ENCODE assay signal across 12 mouse cellular contexts in the genomic region with DNA sequence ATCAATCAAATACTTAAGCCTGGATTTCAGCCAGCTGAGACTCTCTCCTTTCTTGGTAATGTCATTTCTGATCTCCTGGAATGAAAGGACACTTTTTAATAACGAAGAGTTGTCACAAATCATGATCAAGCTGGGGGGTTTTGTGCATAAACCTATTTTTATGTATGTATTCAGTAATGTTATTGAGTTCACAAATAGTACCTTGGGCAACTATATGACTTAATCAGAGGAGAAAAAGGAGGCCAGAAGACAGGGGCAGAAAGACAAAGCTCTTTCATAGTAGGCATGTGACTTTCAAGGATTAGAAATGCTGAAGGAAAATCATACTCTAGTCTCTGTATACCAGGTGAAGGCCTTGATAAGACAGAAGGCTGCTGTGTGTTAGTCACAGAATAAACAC.
"Had no signal": no experiment of that assay in that cellular context is flagged by ENCODE, and none has a peak within 500 bp of the region (broad histone marks: within the 10 kb centered on the region; RNA-seq: fewer than 3 reads in every experiment).

No protein-coding gene starts in this region.

- DNase-seq: left cerebral cortex, postnatal 4 days; liver; liver, embryonic 13.5 days; liver, postnatal 0 days; lung, adult 18-20 months; lung, adult 2 months; lung, embryonic 14.5 days; lung, postnatal 10 days; lung, postnatal 14 days; lung, postnatal 36 days; lung, postnatal 4 days; midbrain, embryonic 14.5 days had no signal
